Mouse (Mus musculus) right cerebral cortex, adult 18-20 months (tissue): ENCODE results near the gene Eepd1.

Experiments used
- DNase-seq: peaks from one replicate; pipeline ENCODE4 v3.0.0; 2022; ENCODE audit warnings: mixed read lengths

Eepd1 gene

DNA sequence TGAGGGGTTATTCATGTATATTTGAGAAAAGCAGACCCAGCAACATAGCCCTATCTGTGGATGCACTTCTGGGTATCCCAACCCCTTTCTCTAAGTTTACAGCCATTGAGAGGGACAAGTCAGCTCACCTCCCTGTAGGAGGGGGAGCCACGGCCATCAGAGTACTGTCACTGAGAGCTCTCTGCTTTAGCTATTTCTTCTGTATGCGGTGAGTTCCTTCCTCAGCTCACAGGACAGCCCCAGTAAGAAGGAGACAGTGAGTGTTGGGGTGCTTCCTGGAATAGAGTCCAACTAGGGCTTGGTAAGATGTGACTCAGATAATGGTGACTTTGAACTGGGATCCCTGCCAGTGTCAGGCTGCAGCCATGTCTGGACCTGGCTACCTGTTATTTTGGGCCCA is 102.3 kb downstream of the Eepd1 start:
- DNase-seq: no peak

DNA sequence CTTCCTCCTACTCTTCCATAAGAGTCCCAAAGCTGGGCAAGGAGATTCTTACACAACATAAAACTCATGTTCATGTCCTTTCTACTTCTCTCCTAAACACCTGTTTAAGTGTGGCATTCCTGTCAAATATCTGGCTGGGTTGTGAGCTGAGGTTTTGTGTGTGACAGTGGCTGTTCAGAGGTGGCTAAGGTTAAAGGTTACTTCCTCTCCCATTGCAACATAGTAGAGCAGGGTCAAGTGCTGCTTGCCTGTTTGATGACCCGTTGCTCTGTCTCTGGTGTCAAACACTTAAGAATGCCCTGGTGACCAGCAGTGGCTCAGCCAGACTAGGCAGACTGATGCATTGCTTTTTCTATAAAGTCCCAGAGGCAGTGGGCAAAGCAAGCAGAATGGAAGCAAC is 104.3 kb downstream of the Eepd1 start:
- no peak for DNase-seq

- no peak for DNase-seq
Measured at GRCm38 (mm10) chr9:25588581-25588980, 107.2 kb downstream of the Eepd1 start.

DNA sequence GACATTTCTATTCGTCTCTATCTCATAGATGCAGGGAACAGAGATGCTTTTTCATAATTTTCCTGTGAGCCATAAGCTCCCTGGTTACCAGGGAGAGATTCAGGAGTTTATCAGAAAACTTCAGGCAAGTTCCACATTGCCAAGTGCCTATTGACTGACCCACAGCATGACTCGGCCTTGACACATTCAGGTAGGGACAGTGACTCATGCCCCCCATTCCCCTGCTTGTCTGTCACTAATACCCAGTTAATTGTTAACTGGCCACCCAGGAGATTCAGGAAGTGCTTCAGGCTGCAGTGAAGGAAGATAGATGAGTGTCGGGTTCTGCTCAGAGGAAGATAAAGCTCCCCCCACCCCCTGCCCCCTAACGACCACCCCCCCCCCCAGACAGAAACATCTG is 109.4 kb downstream of the Eepd1 start:
- no peak for DNase-seq

GRCm38 (mm10) chr9:25591390-25592354 is 110.3 kb downstream of the Eepd1 start:
- DNase-seq: no peak

DNA sequence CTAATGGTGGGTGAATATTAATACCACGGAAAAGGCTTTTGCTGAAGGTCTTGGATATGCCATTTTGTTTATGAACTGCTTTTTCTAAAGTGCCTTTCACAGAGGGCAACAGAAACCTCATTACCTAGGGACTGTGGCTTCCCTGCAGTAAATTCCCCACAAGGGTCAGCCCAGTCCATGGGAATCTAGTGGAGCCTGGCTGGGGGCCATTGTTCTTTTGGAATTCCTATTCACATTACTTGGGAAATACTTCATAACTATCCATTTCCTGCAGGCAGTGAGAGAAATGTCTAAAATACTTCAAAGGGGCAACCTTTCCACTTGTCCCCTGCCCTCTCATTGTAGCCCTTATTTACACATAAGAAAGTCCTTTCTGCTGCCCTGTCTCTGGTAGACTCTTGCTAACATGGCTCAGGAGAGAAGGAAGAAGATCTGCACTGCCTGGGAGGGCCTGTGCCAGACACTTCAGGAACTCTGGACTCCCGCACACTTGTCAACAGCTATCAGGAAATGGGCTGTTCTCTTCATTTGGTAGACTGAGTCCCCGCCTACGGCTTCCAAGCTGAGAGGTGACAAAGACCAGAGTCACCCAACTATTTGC is 111.1 kb downstream of the Eepd1 start:
- no peak for DNase-seq

- no peak for DNase-seq
Measured at GRCm38 (mm10) chr9:25624744-25625143, 143.4 kb downstream of the Eepd1 start.

GRCm38 (mm10) chr9:25629531-25630099 is 148.3 kb downstream of the Eepd1 start:
- DNase-seq: no peak
